Mouse (Mus musculus): Measurements from ENCODE around the gene Lrrc55. TPM values are rescaled to one million over a fixed set of nuclear protein-coding genes. Genes with fewer than 3 reads are reported as not detected.
A peak's percentile ranks its signal among the peaks of the same experiment; 100 is the strongest.
"Not testable (repeated sequence)": the region's sequence is repeated elsewhere in the genome, so short reads cannot be mapped to it uniquely, and the experiment has no call there.

The Lrrc55 gene
- 0.14 and 0.20 TPM in 2 replicates for polyA plus RNA-seq (2016; fragmentation: Nextera tagmentation; extraction: Ambion mirVana)

DNA sequence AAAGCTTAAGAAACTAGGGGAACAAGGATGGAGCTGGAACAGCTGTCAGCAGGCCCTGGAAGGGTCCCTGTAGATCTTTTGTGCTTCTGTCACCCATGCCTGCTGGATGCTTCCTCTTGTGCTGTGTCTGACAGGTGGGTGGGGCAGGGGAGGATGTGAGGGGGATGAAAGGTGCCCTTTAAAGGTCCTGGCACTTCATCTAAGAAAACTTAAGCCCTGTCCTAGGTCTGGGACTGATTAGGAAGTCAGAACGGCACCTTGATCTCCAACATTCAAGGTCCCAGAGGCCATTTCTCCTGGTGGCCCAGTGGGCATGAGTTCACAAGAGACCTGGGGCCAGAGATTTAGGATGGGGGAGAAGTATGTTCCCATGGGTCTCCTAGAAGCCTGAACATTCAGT, at the start of gene Lrrc55:
Gene Lrrc55, minus strand, starts transcription at position 297 of the 400 bp plus-strand sequence.
- WGBS = 69% methylated on average over 1 of the region's 1 CpGs
- Histone ChIP-seq H3K36me3 (no peaks in the 10 kb centered on the region), H3K27me3 (ENCODE audit: insufficient read depth, poor library complexity, severe bottlenecking) (peaks cover 34% of the 10 kb centered on the region), H3K9me3 (no peaks in the 10 kb centered on the region), H3K4me1 (peaks cover 10% of the 10 kb centered on the region; the same call in 1 of the 2 replicates), H3K27ac (no peak within 1 kb of the TSS), H3K4me3 (peak within 1 kb of the TSS; percentile 52)
- DNase-seq (ENCODE audit: low spot score) = no peak

DNA sequence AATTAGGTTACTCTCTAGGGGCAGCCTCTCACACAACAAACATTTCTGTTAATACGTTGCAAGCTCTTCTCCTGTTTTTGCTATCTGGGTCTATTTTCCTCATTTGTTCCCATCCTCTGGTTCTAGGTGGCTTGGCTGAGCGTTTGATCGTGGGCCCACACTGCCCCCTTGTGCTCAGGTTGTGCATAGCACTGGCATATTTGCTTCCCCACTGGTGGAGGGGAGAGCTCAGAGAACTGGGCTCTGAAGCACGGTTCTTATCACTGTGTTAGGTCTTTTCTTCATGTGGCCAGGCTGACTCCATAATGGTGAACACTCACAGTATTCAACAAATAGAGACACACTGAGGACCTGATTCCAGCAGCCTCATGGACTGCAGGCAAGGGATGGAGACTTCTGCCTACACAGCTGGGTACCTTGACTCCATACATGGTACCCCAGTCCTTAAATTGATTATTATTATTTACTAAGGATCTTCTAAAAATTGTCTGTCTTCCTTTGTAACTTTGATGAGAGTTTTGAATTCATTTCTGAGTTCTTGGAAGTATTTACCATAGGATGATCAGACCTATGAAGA, 49.6 kb upstream of the Lrrc55 start:
- no peaks in the 10 kb centered on the region for H3K27me3 ChIP-seq (ENCODE audit: insufficient read depth, poor library complexity, severe bottlenecking)
- WGBS = 5% methylated on average over 4 of the region's 4 CpGs
- H3K4me1 ChIP-seq = peaks cover 5% of the 10 kb centered on the region; the same call in 1 of the 2 replicates
- no peaks in the 10 kb centered on the region for H3K36me3 ChIP-seq
- no peak overlapping the region for H3K27ac ChIP-seq
- H3K9me3 ChIP-seq = no peaks in the 10 kb centered on the region
- no peak overlapping the region for H3K4me3 ChIP-seq
- DNase-seq (ENCODE audit: low spot score) = peak; percentile 84

DNA sequence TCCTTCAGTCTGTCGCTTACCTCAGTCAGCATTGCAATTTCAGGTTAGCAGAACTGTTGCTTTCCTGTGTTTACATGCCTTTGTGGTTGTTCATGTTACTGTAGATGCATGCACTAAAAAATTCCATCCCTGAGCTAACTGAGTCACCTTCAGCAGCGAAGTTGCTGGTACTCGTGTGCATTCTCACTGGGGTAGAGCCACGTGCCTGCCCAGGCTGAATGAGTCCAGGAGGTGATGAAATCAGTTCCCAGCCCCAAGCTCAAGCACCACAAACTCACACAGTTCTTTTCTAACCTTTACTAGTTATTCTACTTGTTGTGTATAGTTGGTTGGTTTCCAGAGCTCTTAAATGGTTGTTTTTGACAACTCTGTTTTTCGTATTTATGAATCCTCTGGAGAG, 48.7 kb upstream of the Lrrc55 start:
- H3K36me3 ChIP-seq = no peaks in the 10 kb centered on the region
- peaks cover 5% of the 10 kb centered on the region; the same call in 1 of the 2 replicates for H3K4me1 ChIP-seq
- H3K9me3 ChIP-seq = no peaks in the 10 kb centered on the region
- H3K27me3 ChIP-seq (ENCODE audit: insufficient read depth, poor library complexity, severe bottlenecking) = no peaks in the 10 kb centered on the region
- H3K4me3 ChIP-seq = no peak overlapping the region
- no peak overlapping the region for H3K27ac ChIP-seq
- no peak for DNase-seq (ENCODE audit: low spot score)
- 56% methylated on average over 5 of the region's 5 CpGs for WGBS

DNA sequence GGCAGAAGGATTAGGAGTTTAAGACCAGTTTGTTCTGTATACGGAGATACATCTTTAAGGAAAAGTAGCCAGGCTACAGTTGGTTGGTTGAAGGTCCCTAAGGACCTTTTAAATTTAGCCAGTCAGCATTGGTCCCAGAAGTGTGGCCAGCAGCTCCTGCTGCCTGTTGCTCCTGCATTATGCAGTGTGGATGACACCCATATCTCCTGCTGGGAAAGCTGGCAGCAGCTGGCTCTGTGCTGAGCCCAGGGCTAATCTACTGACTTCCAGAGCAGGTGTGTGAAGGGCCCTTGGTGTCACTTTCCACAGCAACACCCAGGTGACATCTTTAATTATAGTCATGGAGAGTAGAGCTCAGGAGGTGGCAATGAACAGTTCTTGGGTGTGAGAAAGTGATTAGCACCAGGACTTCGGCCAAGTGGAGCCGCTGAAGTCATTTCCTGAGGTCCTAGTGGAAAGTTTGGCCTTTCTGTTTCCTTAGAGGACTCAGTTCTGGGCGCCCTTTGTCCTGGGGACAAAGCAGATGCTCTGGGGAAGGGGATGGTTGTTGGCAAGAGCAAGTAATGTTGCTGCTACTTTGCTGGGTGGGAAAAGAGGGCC, 41.2 kb upstream of the Lrrc55 start:
- Histone ChIP-seq H3K4me1 (peaks cover 18% of the 10 kb centered on the region), H3K36me3 (no peaks in the 10 kb centered on the region), H3K4me3 (no peak overlapping the region), H3K27me3 (ENCODE audit: insufficient read depth, poor library complexity, severe bottlenecking) (no peaks in the 10 kb centered on the region), H3K27ac (peak overlapping the region; percentile 38; the same call in 1 of the 2 replicates), H3K9me3 (no peaks in the 10 kb centered on the region)
- no peak for DNase-seq (ENCODE audit: low spot score)
- WGBS = 16% methylated on average over 4 of the region's 4 CpGs

DNA sequence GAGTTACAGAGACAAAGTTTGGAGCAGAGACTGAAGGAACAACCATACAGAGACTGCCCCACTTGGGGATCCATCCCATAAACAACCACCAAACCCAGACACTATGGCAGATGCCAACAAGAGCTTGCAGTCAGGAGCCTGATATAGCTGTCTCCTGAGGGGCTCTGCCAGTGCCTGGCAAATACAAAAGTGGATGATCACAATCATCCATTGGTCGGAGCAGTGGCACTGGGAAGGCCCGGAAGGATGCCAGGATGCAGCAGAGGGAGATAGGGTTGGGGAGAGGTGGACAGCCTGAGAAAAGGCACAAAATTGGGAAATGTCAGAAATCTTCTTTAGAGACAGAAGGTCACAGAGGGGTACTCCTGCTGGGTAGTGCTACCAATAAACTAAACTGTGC, 40.2 kb upstream of the Lrrc55 start:
- not testable (repeated sequence) for H3K36me3 ChIP-seq; H3K27me3 ChIP-seq (ENCODE audit: insufficient read depth, poor library complexity, severe bottlenecking); H3K27ac ChIP-seq; H3K9me3 ChIP-seq; H3K4me3 ChIP-seq
- peaks cover 18% of the 10 kb centered on the region for H3K4me1 ChIP-seq
- WGBS = 85% methylated on average over 2 of the region's 2 CpGs
- DNase-seq (ENCODE audit: low spot score) = peak; percentile 59

DNA sequence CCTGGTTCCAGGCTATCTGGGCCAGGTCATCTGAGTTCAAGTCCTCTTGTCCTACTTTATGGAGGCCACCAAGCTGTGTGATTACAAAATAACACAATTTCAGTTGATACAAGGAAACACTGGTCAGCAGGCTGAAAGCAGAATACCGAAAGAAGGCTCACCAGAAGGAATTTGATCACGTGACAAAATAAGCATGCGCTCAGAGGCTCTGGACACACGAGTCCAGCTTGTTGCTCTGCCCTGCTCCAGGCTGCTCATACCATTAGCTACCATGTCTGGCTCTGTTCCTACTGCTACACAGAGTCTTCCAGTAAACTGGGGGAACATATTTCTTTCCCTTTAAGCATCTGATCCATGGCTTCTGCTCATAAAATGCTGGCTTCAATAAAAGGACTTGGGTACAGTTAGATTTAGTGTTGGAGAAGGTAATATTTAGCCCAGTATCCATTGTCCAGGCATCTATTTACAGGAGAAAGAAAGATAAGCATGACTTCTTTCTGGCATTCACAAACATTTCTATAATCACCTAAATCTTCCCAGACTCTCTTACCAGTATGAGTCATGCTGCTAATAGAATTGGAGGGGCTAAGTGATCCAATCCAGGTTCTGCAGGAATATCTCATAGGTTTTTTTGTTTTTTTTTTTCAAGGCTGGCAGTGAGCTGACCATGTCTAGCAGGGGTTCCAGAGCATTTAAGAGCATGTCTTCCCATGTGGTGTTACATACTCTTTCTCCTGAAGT, 33.9 kb upstream of the Lrrc55 start:
- Histone ChIP-seq H3K36me3 (no peaks in the 10 kb centered on the region), H3K9me3 (no peaks in the 10 kb centered on the region), H3K27me3 (ENCODE audit: insufficient read depth, poor library complexity, severe bottlenecking) (no peaks in the 10 kb centered on the region), H3K4me1 (peaks cover 4% of the 10 kb centered on the region; the same call in 1 of the 2 replicates), H3K27ac (no peak overlapping the region), H3K4me3 (no peak overlapping the region)
- 75% methylated on average over 4 of the region's 4 CpGs for WGBS
- DNase-seq (ENCODE audit: low spot score) = peak; percentile 42

DNA sequence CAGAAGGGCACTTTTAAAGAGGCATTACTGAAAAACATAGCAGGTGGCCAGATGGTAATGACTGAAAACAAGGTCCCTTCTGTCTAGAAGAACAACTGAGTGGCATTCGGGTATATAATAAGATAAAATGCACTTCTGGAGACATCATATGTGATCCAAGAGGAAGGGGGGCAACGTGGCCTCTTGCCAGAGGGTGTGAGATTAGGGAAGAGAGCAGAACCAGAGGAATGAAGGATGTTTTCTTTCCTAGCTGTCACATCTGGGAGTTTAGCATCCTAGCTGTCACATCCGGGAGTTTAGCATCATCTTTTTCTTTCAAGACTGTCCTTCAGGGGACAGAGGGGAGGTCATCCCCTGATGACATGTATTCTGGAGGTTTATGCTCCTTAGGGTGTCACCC, 32.6 kb upstream of the Lrrc55 start:
- H3K27ac ChIP-seq = no peak overlapping the region
- 55% methylated on average over 3 of the region's 3 CpGs for WGBS
- peak; percentile 30 for DNase-seq (ENCODE audit: low spot score)
- no peaks in the 10 kb centered on the region for H3K27me3 ChIP-seq (ENCODE audit: insufficient read depth, poor library complexity, severe bottlenecking)
- no peaks in the 10 kb centered on the region for H3K36me3 ChIP-seq
- no peak overlapping the region for H3K4me3 ChIP-seq
- peaks cover 5% of the 10 kb centered on the region; the same call in 1 of the 2 replicates for H3K4me1 ChIP-seq
- no peaks in the 10 kb centered on the region for H3K9me3 ChIP-seq

DNA sequence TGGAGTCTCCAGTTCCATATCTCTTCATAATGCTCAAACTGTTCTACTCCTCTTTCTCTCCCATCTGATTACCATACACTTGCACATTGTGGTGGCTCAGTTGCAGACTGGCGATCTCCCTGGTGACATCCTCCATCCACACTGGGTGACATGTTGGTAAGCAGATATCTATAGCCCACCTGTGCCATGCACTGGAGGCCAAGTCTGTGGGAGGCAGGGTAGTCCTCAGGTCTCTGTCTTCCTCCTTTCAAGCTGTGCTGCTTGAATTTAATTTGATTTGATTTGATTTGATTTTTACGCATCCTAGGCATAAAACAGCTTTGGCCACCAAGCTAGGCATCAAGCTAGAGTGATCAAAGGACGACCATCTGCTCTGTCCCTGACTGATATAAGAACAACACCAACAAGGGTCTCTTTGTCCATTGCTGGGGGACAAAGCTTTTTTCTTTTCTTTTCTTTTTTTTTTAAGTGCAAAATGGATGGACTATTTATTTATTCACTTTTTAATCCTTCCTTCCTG, 30.9 kb upstream of the Lrrc55 start:
- DNase-seq (ENCODE audit: low spot score) = peak; percentile 33
- Histone ChIP-seq H3K4me3 (no peak overlapping the region), H3K4me1 (peaks cover 9% of the 10 kb centered on the region; the same call in 1 of the 2 replicates), H3K27me3 (ENCODE audit: insufficient read depth, poor library complexity, severe bottlenecking) (no peaks in the 10 kb centered on the region), H3K36me3 (no peaks in the 10 kb centered on the region), H3K9me3 (no peaks in the 10 kb centered on the region), H3K27ac (no peak overlapping the region)
- WGBS = 82% methylated on average over 3 of the region's 3 CpGs

DNA sequence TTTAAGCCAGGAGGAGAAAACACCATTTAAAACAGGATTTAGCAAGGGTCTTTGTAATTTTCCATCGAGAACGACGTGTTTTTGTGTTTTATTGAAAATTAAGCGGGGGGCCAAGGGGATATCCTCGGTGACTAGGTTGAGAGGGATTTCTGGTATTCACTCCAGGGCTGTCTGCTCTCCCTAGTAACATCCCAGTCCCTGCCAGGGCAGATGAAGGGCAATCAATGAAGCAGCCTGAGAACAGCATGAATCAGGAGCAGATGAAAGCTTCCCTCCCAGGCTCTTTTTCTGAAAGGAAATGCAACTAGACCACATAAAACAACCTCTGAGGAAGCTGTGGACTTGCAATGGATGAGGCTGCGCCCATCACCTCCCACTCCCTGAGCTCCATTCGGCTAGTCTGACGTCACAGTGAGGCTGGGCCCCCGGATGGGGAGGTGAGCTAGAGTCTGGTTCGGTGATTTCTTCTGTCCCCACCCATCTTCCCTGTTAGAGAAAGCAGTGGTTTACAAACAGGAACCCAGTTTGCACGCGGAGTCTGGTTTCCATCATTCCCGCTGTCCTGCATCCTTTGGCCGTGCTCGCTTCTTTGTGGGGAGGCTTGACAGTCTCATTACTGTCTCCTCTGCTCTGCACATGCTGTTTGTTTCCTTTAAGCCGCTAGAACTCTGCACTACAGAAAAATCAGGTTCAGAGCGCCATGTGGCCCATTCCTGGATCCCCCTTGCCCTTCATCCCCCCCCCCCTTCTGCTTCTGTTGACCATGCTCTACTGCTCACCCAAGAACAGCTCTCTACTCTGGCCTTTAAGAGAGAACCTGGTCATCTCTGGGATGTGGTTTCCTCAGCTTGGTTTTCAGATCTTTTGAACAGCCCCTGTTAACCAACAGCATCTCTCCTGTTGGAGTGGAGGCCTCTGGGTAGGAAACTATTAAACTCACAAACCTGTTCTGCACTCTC, 27.5 kb upstream of the Lrrc55 start:
- WGBS = 42% methylated on average over 17 of the region's 17 CpGs
- Histone ChIP-seq H3K9me3 (no peaks in the 10 kb centered on the region), H3K4me1 (peaks cover 9% of the 10 kb centered on the region; the same call in 1 of the 2 replicates), H3K4me3 (no peak overlapping the region), H3K27ac (no peak overlapping the region), H3K36me3 (no peaks in the 10 kb centered on the region), H3K27me3 (ENCODE audit: insufficient read depth, poor library complexity, severe bottlenecking) (no peaks in the 10 kb centered on the region)
- DNase-seq (ENCODE audit: low spot score) = no peak

DNA sequence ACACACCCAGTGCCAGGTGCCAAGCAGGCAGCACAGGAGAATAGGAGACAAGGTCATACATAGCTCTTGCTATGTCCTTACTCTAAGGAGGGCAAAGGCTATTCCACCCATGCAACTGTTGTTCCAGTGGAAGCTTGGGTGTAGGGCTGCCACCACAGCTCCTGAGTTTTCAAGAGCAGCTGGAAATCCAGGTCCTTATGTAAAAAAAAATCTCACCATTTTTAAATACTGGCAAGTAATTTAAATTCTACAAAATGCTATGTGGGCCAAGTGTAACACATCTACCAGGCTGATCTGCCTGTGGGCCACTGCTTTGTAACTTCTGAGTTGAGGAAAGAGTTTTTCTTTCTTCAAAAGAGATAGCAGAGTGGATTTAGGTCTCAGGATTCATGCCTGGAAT, 19.6 kb upstream of the Lrrc55 start:
- Histone ChIP-seq H3K27ac (no peak overlapping the region), H3K27me3 (ENCODE audit: insufficient read depth, poor library complexity, severe bottlenecking) (no peaks in the 10 kb centered on the region), H3K4me3 (no peak overlapping the region), H3K9me3 (no peaks in the 10 kb centered on the region), H3K4me1 (no peaks in the 10 kb centered on the region), H3K36me3 (no peaks in the 10 kb centered on the region)
- DNase-seq (ENCODE audit: low spot score) = no peak

DNA sequence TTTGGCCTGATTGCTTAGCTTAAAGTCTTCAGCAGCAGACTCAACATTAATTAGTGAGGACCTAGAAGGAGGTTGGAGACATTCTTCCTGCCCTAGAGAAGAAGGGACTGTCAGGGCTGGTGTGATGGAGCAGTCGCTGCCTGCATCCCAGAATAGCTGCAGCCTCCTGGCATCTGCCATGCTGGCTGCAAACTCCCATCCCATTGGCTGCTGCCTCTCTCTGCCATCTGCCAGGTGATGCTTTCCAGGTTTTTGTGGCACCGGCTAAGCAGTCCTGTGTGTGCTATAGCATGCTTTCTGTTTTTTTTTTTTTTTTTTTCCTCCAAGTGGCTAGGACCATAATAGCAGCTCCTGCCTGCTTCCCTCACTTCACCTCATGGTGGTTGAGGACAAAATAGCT, 16.7 kb upstream of the Lrrc55 start:
- WGBS = 61% methylated on average over 2 of the region's 2 CpGs
- Histone ChIP-seq H3K4me3 (no peak overlapping the region), H3K27me3 (ENCODE audit: insufficient read depth, poor library complexity, severe bottlenecking) (no peaks in the 10 kb centered on the region), H3K27ac (no peak overlapping the region), H3K9me3 (no peaks in the 10 kb centered on the region), H3K4me1 (no peaks in the 10 kb centered on the region), H3K36me3 (no peaks in the 10 kb centered on the region)
- no peak for DNase-seq (ENCODE audit: low spot score)

DNA sequence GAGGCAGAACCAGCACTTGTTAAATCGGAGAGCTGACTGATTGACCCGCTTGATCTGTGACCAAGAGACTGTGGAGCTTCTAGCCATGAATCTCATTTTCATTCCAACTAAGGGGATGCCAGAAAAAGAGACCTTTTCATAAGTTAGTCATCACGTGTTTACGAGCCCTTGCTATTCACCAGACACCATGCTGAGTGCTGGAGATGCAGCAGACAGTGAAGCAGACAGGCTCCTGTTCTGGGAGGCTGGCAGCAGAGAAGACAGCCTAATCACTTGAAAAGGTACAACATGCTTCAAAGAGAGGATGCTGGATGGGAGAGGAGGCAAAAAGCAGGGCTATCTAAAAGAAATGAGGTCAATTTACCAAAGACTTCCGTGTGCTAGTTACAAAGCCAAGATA, 12.3 kb upstream of the Lrrc55 start:
- no peaks in the 10 kb centered on the region for H3K4me1 ChIP-seq
- no peaks in the 10 kb centered on the region for H3K27me3 ChIP-seq (ENCODE audit: insufficient read depth, poor library complexity, severe bottlenecking)
- 68% methylated on average over 5 of the region's 5 CpGs for WGBS
- H3K36me3 ChIP-seq = no peaks in the 10 kb centered on the region
- H3K9me3 ChIP-seq = no peaks in the 10 kb centered on the region
- no peak for DNase-seq (ENCODE audit: low spot score)
- no peak overlapping the region for H3K4me3 ChIP-seq
- no peak overlapping the region for H3K27ac ChIP-seq
